Mouse (Mus musculus): ENCODE data around the gene Fam167b.
"Not testable (repeated sequence)": the region's sequence is repeated elsewhere in the genome, so short reads cannot be mapped to it uniquely, and the experiment has no call there.

Fam167b gene

DNA sequence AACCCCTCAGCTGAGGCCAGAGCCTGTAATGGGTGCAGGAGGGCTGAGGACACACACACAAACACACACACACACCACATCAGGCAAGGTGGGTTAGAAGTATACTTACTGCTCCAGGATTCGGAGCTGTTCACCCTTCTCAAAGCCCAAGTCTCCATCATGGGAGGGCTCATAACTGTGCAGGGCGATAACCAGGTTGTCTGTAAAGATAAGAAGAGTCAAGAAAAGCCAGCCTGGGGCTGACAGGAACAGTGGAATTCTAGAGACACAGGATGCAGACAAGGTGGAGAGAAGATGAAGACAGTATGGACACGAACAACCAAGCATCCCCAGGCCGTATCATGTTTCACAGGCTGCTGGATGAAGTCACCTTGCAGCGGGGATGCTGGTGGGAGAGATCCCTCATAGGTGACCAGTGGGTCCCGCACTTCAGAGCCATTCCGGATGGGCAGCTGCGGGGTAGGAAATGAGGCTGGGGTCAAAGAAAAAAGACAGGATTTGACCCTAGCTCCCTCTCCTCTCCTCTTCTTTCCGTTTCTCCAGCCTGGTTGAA, 21.0 kb downstream of the Fam167b start:
- no peak for DNase-seq

DNA sequence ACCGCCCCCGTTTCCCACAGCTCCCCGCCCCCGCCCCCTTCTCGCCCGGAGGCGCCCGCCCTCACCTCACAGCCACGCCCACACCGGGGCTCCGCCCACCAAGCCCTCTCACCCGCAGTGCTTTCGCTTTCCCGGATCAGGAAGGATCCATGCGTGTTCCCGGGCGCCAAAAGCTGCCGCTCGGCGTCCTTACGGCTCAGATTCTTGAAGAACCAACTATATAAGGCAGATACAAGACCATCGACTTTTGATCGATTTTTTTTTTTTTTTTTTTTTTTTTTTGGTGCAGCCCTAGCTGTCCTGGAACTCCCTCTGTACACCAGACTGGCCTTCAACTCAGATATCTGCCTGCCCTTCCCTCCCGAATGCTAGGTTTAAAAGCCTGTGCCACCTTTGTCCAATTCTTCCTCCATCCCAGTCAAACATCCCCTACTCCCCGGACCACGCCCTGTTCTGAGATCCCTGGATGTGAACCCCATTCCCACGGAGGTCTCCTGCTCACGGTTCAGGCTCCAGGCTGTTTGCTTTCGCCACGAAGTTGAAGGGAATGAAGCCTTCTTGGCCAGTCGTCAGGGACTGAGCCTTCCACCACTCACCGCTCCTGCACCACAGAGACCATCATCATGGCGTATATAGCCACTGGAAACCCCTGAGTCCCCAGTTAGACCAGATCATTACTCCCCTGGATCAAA, 21.7 kb downstream of the Fam167b start:
- DNase-seq, result peak; percentile 94

DNA sequence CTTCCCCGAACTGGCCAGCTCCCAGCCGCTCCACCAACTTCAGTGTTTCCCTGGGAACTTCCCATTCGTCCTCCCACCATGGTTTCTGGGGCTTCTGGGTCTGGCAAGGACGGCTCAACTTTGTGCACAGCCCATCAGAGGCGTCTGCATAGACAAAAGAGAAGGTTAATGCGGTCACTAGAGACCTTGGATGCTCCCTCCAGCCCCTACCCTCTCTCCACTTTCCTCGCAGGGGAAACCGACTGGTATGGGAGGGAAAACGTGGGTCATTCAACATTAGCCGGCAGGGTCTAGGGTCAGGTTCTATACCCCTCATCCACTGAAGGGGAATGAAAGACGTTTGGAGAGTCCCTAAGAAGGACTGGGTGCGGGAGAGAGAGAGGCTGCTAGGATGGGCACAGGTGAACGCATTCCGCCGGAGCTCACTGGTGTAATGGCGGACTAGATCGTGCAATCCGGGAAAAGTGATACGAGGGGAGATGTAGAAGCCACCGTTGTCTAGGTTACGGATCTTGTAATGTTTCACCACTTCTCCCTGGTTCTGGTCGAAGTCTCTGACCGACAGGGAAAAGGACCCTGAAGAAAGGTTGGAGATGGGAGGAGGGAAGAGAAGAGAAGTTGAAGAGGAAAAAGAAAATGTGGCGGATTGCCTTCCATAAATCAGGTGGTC, 22.4 kb downstream of the Fam167b start:
- DNase-seq, result no peak

DNA sequence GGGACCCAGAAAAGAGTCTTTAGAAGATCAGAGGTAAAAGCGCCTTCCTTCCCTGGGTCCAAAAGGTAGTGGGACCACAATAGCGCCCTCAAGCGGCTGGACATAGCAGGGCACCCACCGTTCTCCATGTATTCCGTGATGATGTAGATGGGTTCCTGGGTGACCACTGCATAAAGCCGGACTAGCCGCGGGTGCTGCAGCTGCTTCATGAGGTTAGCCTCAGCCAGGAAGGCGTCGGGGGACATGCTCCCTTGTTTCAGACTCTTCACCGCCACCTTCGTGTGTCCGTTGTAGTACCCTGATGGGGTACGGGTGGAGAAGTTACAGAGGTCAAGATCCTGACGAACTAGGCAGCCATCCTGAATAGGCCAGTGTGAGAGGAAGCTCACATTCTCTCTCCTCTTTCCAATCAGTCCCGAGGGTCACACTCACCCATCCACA, 22.9 kb downstream of the Fam167b start:
- DNase-seq, result peak; percentile 58

DNA sequence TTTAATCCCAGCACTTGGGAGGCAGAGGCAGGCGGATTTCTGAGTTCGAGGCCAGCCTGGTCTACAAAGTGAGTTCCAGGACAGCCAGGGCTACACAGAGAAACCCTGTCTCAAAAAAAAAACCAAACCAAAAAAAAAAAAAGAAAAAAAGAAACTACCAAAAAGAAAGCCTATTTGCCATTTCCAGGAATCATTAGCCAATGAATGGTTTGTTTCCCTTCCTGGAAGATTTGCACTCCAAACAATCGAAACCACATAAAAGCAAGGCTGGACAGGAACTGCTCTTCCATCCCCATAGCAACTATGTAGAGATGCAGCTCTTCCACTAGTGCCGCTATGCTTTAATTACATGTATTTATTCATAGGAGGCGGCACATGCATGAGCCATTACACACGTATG, 23.8 kb downstream of the Fam167b start:
- not testable (repeated sequence) for DNase-seq

DNA sequence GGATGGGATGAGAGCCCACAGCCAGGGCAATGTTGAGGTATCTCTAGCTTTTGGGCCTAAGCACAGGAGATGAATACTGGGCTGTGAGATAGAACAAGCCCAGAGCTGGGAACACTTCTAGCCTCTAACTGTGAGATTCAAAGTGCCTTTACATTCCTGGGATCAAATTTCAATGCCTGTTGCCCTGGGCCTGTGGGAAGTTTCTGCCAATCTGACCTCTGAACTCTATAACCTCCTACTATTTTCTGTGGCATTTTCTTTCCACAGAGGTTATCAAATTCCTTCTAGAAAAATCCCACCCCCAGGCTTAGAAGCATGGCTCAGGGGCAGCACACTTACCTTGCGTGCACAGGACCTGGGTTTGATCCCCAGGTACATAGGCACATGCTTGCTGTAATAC, 28.1 kb downstream of the Fam167b start:
- DNase-seq, result no peak

DNA sequence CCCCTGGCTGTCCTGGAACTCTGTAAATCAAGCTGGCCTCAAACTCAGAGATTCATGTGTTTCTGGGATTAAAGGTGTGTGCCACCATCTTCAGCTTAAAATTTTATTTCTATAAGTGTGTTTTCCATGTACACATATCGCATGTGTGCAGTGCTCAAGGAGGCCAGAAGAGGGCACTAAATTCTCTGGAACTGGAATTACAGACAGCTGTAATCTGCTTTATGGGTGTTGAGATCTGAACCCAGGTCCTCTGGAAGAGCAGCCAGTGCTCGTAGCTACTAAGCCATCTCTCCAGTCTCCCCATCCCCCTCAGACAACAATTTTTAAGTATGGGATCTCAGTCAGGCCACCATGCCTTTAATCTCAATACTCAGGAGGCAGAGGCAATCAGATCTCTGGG, 29.0 kb downstream of the Fam167b start:
- DNase-seq, result peak; percentile 58

DNA sequence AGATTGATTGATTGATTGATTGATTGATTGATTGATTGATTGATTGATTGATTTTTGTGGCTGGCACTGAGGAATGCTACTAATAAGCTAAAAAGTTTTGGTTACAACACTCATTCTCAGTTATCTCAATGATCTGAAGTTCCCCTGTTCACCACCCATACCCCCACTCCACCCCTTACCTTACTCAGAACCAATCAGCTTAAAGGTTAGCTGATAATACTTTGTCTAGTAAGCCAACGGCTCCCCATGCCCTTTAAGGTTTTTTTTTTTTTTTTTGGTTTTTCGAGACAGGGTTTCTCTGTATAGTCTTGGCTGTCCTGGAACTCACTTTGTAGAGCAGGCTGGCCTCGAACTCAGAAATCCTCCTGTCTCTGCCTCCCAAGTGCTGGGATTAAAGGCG, 30.7 kb downstream of the Fam167b start:
- DNase-seq, result not testable (repeated sequence)

DNA sequence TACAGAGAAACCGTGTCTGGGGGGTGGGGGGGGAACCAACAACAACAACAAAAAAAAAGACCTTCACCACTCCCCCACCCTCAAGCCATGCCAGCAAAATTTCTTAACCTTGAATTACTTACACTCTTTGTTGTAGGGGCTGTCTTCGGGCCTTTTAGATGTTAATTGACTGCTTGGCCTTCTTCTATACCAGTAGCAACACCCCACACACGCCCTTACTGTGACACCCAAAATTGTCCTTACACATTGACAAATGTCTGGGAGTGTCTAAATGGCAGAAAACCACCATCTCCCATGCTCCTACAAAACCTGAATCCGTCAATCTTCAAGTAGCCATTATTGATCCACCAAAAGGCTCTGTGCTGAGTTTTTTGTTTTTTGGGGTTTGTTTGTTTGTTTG, 34.2 kb downstream of the Fam167b start:
- no peak for DNase-seq

DNA sequence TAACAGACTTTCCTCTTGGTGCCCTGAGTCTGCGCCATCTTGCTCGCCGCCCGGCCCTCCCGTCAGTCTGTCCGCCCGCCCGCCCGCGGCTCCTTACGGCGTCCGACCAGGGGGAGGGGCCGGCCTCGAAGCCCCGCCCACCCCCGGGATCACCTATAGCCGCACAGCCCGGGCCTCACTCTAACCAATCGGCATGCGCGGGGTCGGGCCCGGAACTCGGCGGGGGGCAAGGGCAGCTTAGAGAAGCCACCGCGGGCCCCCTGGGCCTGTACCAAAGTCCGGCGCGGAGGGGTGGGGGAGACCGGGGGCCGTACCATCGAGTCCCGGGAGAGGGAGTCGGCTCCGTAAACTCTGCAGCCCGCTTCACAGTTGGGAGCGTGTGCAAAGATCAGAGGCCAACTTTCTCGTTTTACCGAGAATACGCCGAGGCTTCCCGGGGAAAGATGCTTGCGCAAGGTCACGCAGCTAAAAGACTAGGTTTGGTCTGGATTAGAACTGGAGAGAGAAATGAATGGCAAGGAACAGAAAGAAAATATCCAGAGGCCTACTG, 35.7 kb downstream of the Fam167b start, which contains the start of gene Hdac1:
Gene Hdac1, minus strand, starts transcription at position 122 of the 550 bp plus-strand sequence.
- DNase-seq, result peak; percentile 98

DNA sequence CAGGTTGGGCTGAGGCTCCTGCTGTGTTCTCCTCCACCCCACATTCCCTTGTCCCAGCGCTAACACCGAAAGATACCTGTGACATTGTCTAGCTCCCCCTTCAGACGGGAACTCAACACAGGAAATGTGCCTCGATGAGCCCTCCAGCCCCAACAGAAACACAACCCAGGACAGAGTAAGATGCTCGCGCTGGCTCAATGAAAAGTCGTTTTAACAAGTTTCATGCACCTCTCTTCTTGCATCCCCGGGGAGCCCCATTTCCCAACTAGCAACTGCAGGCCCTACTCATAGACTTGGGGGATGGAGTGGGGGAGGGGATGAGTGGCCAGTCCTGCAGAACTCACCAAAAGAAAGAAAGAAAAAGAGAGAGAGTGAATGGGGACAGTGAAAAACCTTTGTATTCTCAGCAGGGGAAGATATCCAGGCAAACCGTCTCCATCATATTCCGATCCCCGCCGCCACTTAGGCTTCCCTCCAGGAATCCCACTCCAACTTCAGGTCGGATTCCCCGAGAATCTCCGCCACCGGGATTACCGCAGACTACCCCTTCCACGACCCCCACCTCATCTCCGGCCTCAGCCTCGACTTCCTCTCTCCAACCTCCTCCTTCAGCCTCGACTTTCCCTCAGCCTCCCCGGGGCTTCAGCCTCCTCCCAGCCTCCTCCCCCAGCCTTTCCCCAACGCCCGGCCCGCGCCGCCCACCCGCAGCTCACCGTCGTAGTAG, 36.3 kb downstream of the Fam167b start:
- DNase-seq, result peak; percentile 17

DNA sequence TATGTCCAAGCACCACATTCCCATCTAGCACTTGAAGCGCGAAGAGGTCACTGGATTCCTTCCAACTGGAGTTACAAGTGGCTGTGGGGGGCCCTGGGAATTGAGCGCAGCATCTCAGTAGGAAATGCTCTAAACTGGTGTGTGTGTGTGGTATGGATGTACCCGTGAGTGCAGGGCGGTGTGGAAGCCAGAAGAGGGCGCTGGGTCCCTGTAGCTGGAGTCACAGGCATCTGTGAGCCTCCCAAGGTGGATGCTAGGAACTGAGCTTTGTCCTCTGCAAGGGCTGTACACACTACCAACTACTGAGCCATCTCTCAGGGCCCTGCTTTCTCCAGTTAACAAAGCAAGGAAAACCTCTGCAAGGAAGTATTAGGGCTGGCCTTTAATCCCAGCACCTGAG, 38.3 kb downstream of the Fam167b start:
- peak; percentile 25 for DNase-seq

DNA sequence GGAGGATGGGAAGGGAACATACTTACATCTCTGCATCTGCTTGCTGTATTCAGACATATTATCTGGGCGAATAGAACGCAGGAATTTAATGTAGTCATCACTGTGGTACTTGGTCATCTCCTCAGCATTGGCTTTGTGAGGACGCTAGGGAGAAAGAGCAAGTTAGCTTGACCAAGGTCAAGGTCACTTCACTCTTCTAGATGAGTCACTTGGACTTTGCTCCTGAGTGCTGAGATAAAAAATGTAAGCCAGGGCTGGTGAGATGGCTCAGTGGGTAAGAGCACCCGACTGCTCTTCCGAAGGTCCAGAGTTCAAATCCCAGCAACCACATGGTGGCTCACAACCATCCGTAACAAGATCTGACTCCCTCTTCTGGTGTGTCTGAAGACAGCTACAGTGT, 49.4 kb downstream of the Fam167b start:
- DNase-seq, result not testable (repeated sequence)
